Mouse (Mus musculus) CH12.LX (cell line): ENCODE data around the gene Dgkh. TPM values are rescaled to one million over a fixed set of nuclear protein-coding genes. Genes with fewer than 3 reads are reported as not detected.

Experiments used
- DNase-seq: peaks from one replicate; pipeline ENCODE4 v3.0.0-alpha.2; 2013; ENCODE audit errors: extremely low read depth
- H3K27ac ChIP-seq: 2 replicates; pipeline ENCODE4 v1.5.1; 2012; ENCODE audit warnings: low read depth, mild to moderate bottlenecking, control low read depth, moderate library complexity; ENCODE audit not compliant: insufficient read depth
- H3K27me3 ChIP-seq: replicated peaks from 2 replicates; pipeline ENCODE3; 2012; ENCODE audit warnings: inconsistent platforms
- H3K36me3 ChIP-seq, 2 experiments: replicated peaks in 1 of 2; 2 replicates each; pipeline versions ENCODE3 to v1.6.1; 2012; ENCODE audit warnings: inconsistent platforms in 1 of 2, low read length in 1 of 2, mild to moderate bottlenecking in 1 of 2, mixed read lengths in 1 of 2, moderate library complexity in 1 of 2; ENCODE audit not compliant: control insufficient read depth in 1 of 2, insufficient read depth in 1 of 2
- H3K4me1 ChIP-seq, 2 experiments: 2 replicates each; pipeline ENCODE4 v1.6.1; 2012; ENCODE audit warnings: inconsistent platforms in 1 of 2, moderate library complexity in 1 of 2; ENCODE audit not compliant: insufficient read depth in 2 of 2, control insufficient read depth in 1 of 2
- H3K4me2 ChIP-seq: 2 replicates; pipeline ENCODE4 v1.6.1; 2012; ENCODE audit warnings: low read depth, mild to moderate bottlenecking, control low read depth; ENCODE audit not compliant: poor library complexity, insufficient read depth, severe bottlenecking
- H3K4me3 ChIP-seq, 3 experiments: fragments of 150-350 bp in 1 of 3; sonication (generic) in 1 of 3; replicated peaks in 1 of 3; 2 replicates each; pipeline versions ENCODE3 to v1.5.1; 2011 to 2012; ENCODE audit warnings: low read depth in 2 of 3, low read length in 2 of 3, mild to moderate bottlenecking in 2 of 3, moderate library complexity in 2 of 3, control low read depth in 1 of 3, improper control_type of control experiment in 1 of 3, inconsistent platforms in 1 of 3, mixed read lengths in 1 of 3; ENCODE audit not compliant: poor library complexity in 1 of 3
- H3K79me2 ChIP-seq: replicated peaks from 2 replicates; pipeline ENCODE4 v1.6.1; 2012; ENCODE audit warnings: mild to moderate bottlenecking, moderate library complexity; ENCODE audit not compliant: control insufficient read depth, poor library complexity, insufficient read depth, severe bottlenecking; ENCODE audit errors: extremely low read depth
- H3K9ac ChIP-seq: 2 replicates; pipeline ENCODE4 v1.6.1; 2012; ENCODE audit warnings: low read depth, mild to moderate bottlenecking, control low read depth, moderate library complexity; ENCODE audit not compliant: insufficient read depth
- H3K9me3 ChIP-seq: replicated peaks from 2 replicates; pipeline ENCODE3; 2012; ENCODE audit warnings: low read length, inconsistent platforms, mixed read lengths
- E2F4 ChIP-seq: IDR thresholded peaks from 2 replicates; pipeline ENCODE4 v1.6.1; 2011; ENCODE audit warnings: low read depth, low read length, improper control_type of control experiment; ENCODE audit not compliant: insufficient replicate concordance
- EP300 ChIP-seq: IDR thresholded peaks from 2 replicates; pipeline ENCODE4 v1.6.1; 2011; ENCODE audit warnings: low read length, improper control_type of control experiment
- JUND ChIP-seq: conservative IDR thresholded peaks from 2 replicates; pipeline ENCODE4 v1.6.1; 2011; ENCODE audit warnings: low read depth, low read length, improper control_type of control experiment
- MAFK ChIP-seq: IDR thresholded peaks from 2 replicates; pipeline ENCODE4 v1.6.1; 2011; ENCODE audit warnings: low read length, improper control_type of control experiment; ENCODE audit not compliant: insufficient replicate concordance
- MAX ChIP-seq: IDR thresholded peaks from 2 replicates; pipeline ENCODE4 v1.6.1; 2011; ENCODE audit warnings: low read length, improper control_type of control experiment
- MXI1 ChIP-seq: IDR thresholded peaks from 2 replicates; pipeline ENCODE4 v1.6.1; 2011; ENCODE audit warnings: mild to moderate bottlenecking, low read depth, low read length, improper control_type of control experiment
- POLR2A ChIP-seq: IDR thresholded peaks from 2 replicates; pipeline ENCODE4 v1.6.1; 2011; ENCODE audit warnings: low read depth, mild to moderate bottlenecking, improper control_type of control experiment, low read length
- RAD21 ChIP-seq: IDR thresholded peaks from 2 replicates; pipeline ENCODE4 v1.6.1; 2011; ENCODE audit warnings: low read depth, mild to moderate bottlenecking, low read length, improper control_type of control experiment, moderate library complexity
- SMC3 ChIP-seq: IDR thresholded peaks from 2 replicates; pipeline ENCODE4 v1.6.1; 2011; ENCODE audit warnings: low read depth, low read length, improper control_type of control experiment
- USF1 ChIP-seq: IDR thresholded peaks from 2 replicates; pipeline ENCODE4 v1.6.1; 2014; ENCODE audit warnings: low read depth, mild to moderate bottlenecking, inconsistent platforms, low read length, improper control_type of control experiment
- USF2 ChIP-seq: conservative IDR thresholded peaks from 2 replicates; pipeline ENCODE4 v1.6.1; 2011; ENCODE audit warnings: low read depth, low read length, improper control_type of control experiment
- ZMIZ1 ChIP-seq: IDR thresholded peaks from 2 replicates; pipeline ENCODE4 v1.6.1; 2012; ENCODE audit warnings: low read depth, mild to moderate bottlenecking, inconsistent platforms, low read length, improper control_type of control experiment
- dilution Hi-C: fragments of 300-500 bp; cut with MboI; formaldehyde crosslinking; loops from 2 replicates; pipeline ENCODE4 v1.14.3; 2020; ENCODE audit warnings: low sequenced_read_pairs; ENCODE audit not compliant: extremely low pct_unique_long_range_greater_than_20kb, extremely low pct_ligation_motif_present
- in situ Hi-C: fragments of 300-500 bp; cut with MboI; formaldehyde crosslinking; loops from 3 replicates; pipeline ENCODE4 v1.14.3; 2019; ENCODE audit warnings: low sequenced_read_pairs, low pct_ligation_motif_present, low pct_unique_long_range_greater_than_20kb, mixed read lengths
- polyA plus RNA-seq: library from polyadenylated mRNA; unstranded; fragments of >175 nt; gene quantifications from 2 replicates; pipeline ENCODE4 v1.2.1, GENCODE M21; 2012; ENCODE audit warnings: low read depth; ENCODE audit not compliant: insufficient read length
- total RNA-seq, 2 experiments: library from RNA; depleted of rRNA; stranded (reverse); fragments of 300-350 nt in 1 of 2; fragments of >200 nt in 1 of 2; gene quantifications; 2 replicates each; pipeline ENCODE4 v1.2.3; 2012 to 2014

Dgkh gene
- total and polyA plus RNA-seq, 3 experiments: 0.83 to 3.3 (median 2.4) TPM

GRCm38 (mm10) chr14:78710647-78711046, 21.9 kb downstream of the Dgkh start:
- TF ChIP-seq RAD21: no peak
- no peak for TF ChIP-seq JUND
- H3K4me1 ChIP-seq: peaks cover 4 to 23% of the 10 kb centered on the region in 2 experiments
- H3K79me2 ChIP-seq: no peaks in the 10 kb centered on the region
- no peak overlapping the region for H3K4me2 ChIP-seq
- dilution Hi-C loops: no loop called here
- H3K4me3 ChIP-seq: no peak overlapping the region
- in situ Hi-C loops: no loop called here
- no peak overlapping the region for H3K27ac ChIP-seq
- no peak for DNase-seq
- H3K36me3 ChIP-seq: no peaks in the 10 kb centered on the region
- no peaks in the 10 kb centered on the region for H3K27me3 ChIP-seq
- H3K9ac ChIP-seq: no peak overlapping the region
- no peaks in the 10 kb centered on the region for H3K9me3 ChIP-seq

- Histone ChIP-seq H3K27me3 (no peaks in the 10 kb centered on the region), H3K27ac (no peak overlapping the region), H3K79me2 (no peaks in the 10 kb centered on the region), H3K4me2 (no peak overlapping the region), H3K9ac (no peak overlapping the region), H3K36me3 (peaks cover 0 to 4% of the 10 kb centered on the region in 2 experiments), H3K4me3 (no peak overlapping the region), H3K4me1 (peaks cover 0 to 1% of the 10 kb centered on the region in 2 experiments; a peak in 2 of 4 replicates), H3K9me3 (no peaks in the 10 kb centered on the region)
- DNase-seq: no peak
- no peak for TF ChIP-seq USF2
- TF ChIP-seq MXI1: no peak
- TF ChIP-seq SMC3: no peak
- dilution Hi-C loops: no loop called here
- in situ Hi-C loops: no loop called here
Observed at GRCm38 (mm10) chr14:78705616-78706015, 27.0 kb downstream of the Dgkh start.

- Histone ChIP-seq H3K27me3 (no peaks in the 10 kb centered on the region), H3K4me3 (no peak overlapping the region), H3K4me2 (no peak overlapping the region), H3K4me1 (peaks cover 0 to 7% of the 10 kb centered on the region in 2 experiments; a peak in 1 of 4 replicates), H3K9me3 (no peaks in the 10 kb centered on the region), H3K79me2 (no peaks in the 10 kb centered on the region), H3K9ac (no peak overlapping the region), H3K36me3 (peaks cover 0 to 4% of the 10 kb centered on the region in 2 experiments), H3K27ac (no peak overlapping the region)
- TF ChIP-seq JUND (no peak), USF2 (no peak), USF1 (no peak), MAX (no peak), ZMIZ1 (no peak), RAD21 (no peak), POLR2A (no peak), MAFK (no peak), EP300 (no peak), E2F4 (no peak)
- in situ Hi-C loops (no loop called here), dilution Hi-C loops (no loop called here)
- DNase-seq: no peak
Observed at GRCm38 (mm10) chr14:78703989-78704388, 28.6 kb downstream of the Dgkh start.
